11 mouse cellular contexts compared by ENCODE assay signal in genomic region chr1:159717016-159717415, GRCm38 (mm10).
DNase-seq lines count a peak whose midpoint lies in the region; ATAC-seq lines count a peak whose summit lies in the region.
"Had no signal": no experiment of that assay in that cellular context is flagged by ENCODE, and none has a peak within 500 bp of the region (broad histone marks: within the 10 kb centered on the region; RNA-seq: fewer than 3 reads in every experiment).

No protein-coding gene starts in this region.

- H3K36me3 ChIP-seq in midbrain, embryonic 15.5 days (replicated peaks), result no peaks in the 10 kb centered on the region
- H3K36me3 ChIP-seq in liver, embryonic 11.5 days (ENCODE audit: control insufficient read depth, insufficient read depth, low read length), result no peaks in the 10 kb centered on the region
- H3K36me3 ChIP-seq: limb, embryonic 10.5 days had no signal

- no peak overlapping the region for H3K4me2 ChIP-seq in midbrain, embryonic 15.5 days
- H3K4me2 ChIP-seq in liver, embryonic 11.5 days, result no peak overlapping the region

- H3K27ac ChIP-seq in midbrain, embryonic 15.5 days, result no peak overlapping the region
- no peak overlapping the region for H3K27ac ChIP-seq in liver, embryonic 11.5 days (ENCODE audit: low read depth, low read length)
- H3K27ac ChIP-seq: limb, embryonic 10.5 days had no signal

- H3K9ac ChIP-seq in midbrain, embryonic 15.5 days, result no peak overlapping the region
- no peak overlapping the region for H3K9ac ChIP-seq in liver, embryonic 11.5 days (ENCODE audit: low read depth, low read length)

- DNase-seq in cerebellum, postnatal 4 days (ENCODE audit: low spot score in 2 of 2), result no peak
- DNase-seq in cerebellum, adult 11 months, result peak; percentile 8
- DNase-seq in frontal cortex, postnatal 14 days (ENCODE audit: low spot score in 2 of 2), result peak; percentile 52 to 59
- DNase-seq in left cerebral cortex, adult 9 months (ENCODE audit: low spot score in 2 of 2), result peak; percentile 61 to 90
- no peak for DNase-seq in urinary bladder, postnatal 25 days (ENCODE audit: low spot score)
- DNase-seq in liver, embryonic 11.5 days (ENCODE audit: low spot score), result no peak
- DNase-seq: heart, postnatal 14 days; lung, postnatal 36 days had no signal

- H3K9me3 ChIP-seq in midbrain, embryonic 15.5 days, result no peaks in the 10 kb centered on the region
- no peaks in the 10 kb centered on the region for H3K9me3 ChIP-seq in liver, embryonic 11.5 days (ENCODE audit: control insufficient read depth, low read length)
- H3K9me3 ChIP-seq: limb, embryonic 10.5 days had no signal

- peak; percentile 85 for ATAC-seq in cerebellum, adult (ENCODE audit: insufficient number of reproducible peaks, low FRiP score, low TSS enrichment)
- no peak for ATAC-seq in midbrain, embryonic 15.5 days (replicated peaks)
- ATAC-seq in liver, embryonic 11.5 days (replicated peaks; ENCODE audit: low FRiP score), result no peak

- WGBS in midbrain, embryonic 15.5 days, result 84% methylated on average over 9 of the region's 9 CpGs
- 83% methylated on average over 9 of the region's 9 CpGs for WGBS in liver, embryonic 11.5 days

- no peak overlapping the region for H3K4me3 ChIP-seq in midbrain, embryonic 15.5 days
- no peak overlapping the region for H3K4me3 ChIP-seq in liver, embryonic 11.5 days (ENCODE audit: low read depth, low read length)
- H3K4me3 ChIP-seq: limb, embryonic 10.5 days had no signal

- no peaks in the 10 kb centered on the region for H3K27me3 ChIP-seq in midbrain, embryonic 15.5 days (replicated peaks)
- H3K27me3 ChIP-seq in liver, embryonic 11.5 days (replicated peaks; ENCODE audit: control insufficient read depth, insufficient read depth, low read length), result no peaks in the 10 kb centered on the region

- no peaks in the 10 kb centered on the region for H3K4me1 ChIP-seq in midbrain, embryonic 15.5 days
- H3K4me1 ChIP-seq in liver, embryonic 11.5 days (replicated peaks; ENCODE audit: control insufficient read depth, insufficient read depth, low read length), result no peaks in the 10 kb centered on the region
- H3K4me1 ChIP-seq: limb, embryonic 10.5 days had no signal

Comparison
In these comparisons a context has a peak if more than half of its experiments do, and no peak if none do; other contexts are left out.
1. DNase-seq: peak in cerebellum, adult 11 months (single experiment), frontal cortex, postnatal 14 days (2 of 2) and left cerebral cortex, adult 9 months (2 of 2); none in cerebellum, postnatal 4 days (0 of 2), urinary bladder, postnatal 25 days (single experiment) and liver, embryonic 11.5 days (single experiment).